Mouse (Mus musculus) erythroid progenitor cell, adult 5-6 weeks (primary cell): Measurements from ENCODE around the gene Zfp804a. TPM values are rescaled to one million over a fixed set of nuclear protein-coding genes. Genes with fewer than 3 reads are reported as not detected.

Experiments used
- ATAC-seq: replicated peaks from 2 replicates; pipeline ENCODE4 v1.8.0; 2016; ENCODE audit warnings: moderate number of reproducible peaks, mild to moderate bottlenecking, moderate TSS enrichment, inconsistent platforms; ENCODE audit not compliant: poor library complexity, low FRiP score, severe bottlenecking
- total RNA-seq, 2 experiments: library from RNA; stranded (forward) in 1 of 2; stranded (reverse) in 1 of 2; fragments of 150-400 nt in 1 of 2; fragments of 186-747, 209-891 nt in 1 of 2; gene quantifications; 2 replicates each; pipeline versions ENCODE4 v1.2.3 to v1.2.4; 2015 to 2017; ENCODE audit warnings: low replicate concordance in 2 of 2

The Zfp804a gene
- total RNA-seq, 2 experiments from 2014 or later: not detected

DNA sequence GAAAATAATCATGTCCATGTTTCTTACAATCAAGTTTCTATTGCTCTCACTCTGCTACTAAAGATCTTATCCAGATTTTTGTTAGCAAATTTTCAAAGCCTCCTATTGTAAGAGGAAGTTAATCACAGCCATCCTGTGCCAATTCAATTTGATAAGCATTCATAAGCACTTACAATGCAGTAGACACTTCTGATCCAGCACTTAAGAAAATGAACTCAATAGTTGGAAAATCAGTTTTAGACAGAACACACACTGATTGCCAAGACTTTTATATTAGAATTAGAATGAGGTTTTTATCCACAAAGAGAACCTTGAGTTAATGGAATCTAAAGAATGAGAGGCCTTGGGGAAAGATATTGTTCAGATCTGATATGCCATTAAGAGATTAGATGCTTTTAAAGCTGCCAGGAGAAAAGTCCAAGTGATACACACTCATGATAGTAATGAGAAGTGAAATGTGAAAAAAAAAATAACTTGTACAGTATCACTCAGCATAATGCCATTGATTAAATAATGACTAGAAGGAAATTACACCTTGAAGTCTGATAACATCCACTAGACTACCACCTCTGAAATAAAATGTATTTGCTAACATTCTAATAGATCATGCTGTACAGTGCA is 194.0 kb downstream of the Zfp804a start:
- no peak for ATAC-seq

DNA sequence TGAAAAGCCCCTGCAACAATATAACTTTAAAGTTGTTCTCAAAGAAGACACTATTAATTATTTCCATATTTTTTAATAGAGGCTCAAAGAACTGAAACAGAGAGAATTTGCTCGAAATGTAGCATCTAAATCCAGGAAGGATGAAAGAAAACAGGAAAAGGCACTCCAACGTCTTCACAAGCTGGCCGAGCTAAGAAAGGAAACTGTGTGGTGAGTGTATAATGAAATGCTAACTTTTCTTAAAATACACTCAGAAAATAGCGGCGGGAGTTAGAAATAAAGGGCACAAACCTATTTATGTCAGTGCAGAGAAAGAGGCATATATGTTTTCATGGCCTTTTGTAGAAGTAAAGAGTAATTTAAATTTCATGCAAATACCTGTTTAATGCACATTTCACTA is 200.4 kb downstream of the Zfp804a start:
- no peak for ATAC-seq

DNA sequence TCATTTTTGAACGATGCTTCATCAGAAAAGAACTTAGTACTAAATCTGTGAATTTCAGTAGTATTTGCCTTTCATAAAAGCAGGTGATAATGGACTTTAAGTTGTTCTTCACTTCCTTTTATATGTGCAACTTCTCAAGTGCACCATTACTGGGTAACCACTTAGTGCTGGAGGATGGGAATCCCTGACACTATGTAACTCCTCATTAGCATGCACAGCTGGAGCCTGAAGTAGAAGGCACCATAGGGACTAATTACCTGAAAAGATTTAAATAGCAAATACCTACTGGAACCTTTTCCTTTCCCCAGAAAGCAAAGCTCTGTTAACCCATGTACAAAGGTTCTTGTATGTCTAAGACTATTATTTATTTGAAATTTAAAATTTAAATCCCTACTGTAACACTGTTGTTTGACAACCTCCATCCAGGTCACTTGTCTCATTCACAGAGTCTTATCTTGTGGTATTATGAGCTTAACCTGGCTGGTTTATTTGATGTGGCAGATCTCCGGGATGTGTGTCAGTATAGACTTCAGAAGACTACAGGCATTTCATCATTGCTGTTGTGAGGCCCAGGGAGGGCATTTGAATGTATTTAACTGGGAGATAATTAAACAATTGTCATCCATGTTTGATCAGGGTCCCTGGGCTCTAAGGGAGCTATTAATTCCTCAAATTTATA is 229.7 kb downstream of the Zfp804a start:
- ATAC-seq: no peak

DNA sequence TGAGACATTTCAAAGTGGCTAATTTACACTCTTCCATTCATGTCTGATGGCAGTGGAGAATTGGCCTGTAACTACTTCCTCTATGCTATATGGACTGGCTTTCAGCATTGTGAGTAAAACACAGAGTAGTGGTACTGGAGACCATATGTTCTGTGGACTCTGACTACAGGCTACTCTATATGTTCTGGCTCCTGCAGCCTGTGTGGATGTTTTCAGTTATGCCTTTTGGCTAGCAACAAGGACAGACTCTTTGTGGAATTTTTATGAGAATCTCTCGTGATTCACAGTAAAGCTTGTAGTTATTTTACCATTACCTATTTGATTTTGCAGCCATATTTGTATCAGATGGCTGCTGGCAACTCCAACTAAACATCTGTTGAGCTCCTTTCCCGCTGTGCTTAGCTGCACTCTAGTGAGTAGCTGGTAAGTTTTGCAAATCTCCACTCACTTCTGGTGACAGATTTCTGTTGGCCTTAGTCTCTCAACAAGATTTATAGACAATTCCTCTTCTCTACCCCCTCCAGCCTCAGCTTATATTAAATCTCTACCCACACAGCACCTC is 242.0 kb downstream of the Zfp804a start:
- ATAC-seq: no peak
